Mouse (Mus musculus) Patski (cell line): ENCODE measurements at regions not wholly inside any gene's neighbourhood (a gene's known extent, or its start where the extent isn't known, plus 50 kb on each side); places are given as distances from the start of the nearest gene placed in this dataset.

ENCODE experiments used
- ATAC-seq: fragments of 100-300 bp; one replicate; pipeline ENCODE4 v1.8.0; 2021
- CTCF ChIA-PET: fragments of 350-600 bp; sonication (Branson Sonifier 250); formaldehyde crosslinking; loops from one replicate; lab custom pipeline; 2022; ENCODE audit warnings: inconsistent platforms; lab: Charles Lee
- POLR2A ChIA-PET: fragments of 350-600 bp; sonication (Branson Sonifier 250); formaldehyde crosslinking; loops from one replicate; lab custom pipeline; 2022; ENCODE audit warnings: antibody characterized with exemption, inconsistent platforms; lab: Charles Lee
- DNase-seq: peaks from one replicate; pipeline ENCODE4 v3.0.0-alpha.2; 2011; ENCODE audit warnings: low read depth, low spot score
- H3K27me3 ChIP-seq: fragments of 371-371 bp; one replicate; pipeline ENCODE4 v1.5.1; 2021
- CTCF ChIP-seq: fragments of 100-300 bp; IDR thresholded peaks from one replicate; pipeline ENCODE4 v1.5.1; 2021
- in situ Hi-C: fragments of 300-500 bp; cut with MboI; formaldehyde crosslinking; loops from 3 replicates; pipeline ENCODE4 v1.11.1; 2018; ENCODE audit warnings: low pct_unique_long_range_greater_than_20kb, mixed read lengths

DNA sequence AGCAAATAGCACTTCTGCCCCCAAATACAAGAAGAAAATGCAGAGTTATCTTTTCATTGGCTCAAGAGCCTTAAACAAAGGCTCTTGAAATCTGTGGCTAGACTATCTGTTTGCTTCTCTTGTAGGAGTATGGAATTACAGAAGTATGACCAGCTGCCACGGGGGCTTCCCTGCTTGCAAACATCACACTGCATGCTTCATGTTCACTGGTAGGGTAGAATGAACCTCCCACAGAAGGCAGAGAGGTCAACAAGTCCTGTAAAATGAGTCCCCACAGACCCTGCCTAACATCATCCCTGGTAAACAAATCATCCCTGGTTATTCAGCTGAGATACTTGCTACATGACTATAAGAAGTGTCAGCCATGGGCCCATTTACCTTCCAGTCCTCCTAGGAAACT, 178.9 kb downstream of the Usp46 start:
- ATAC-seq (no peak), DNase-seq (no peak)
- ChIA-PET CTCF (interaction anchor here (2.1 kb wide), 1 partner anchor 388 kb away, joined by 7 read pairs; no protein-coding TSS in a partner anchor), POLR2A (no interaction called here)
- H3K27me3 ChIP-seq, result no peaks in the 10 kb centered on the region
- TF ChIP-seq CTCF, result no peak
- in situ Hi-C loops, result no loop called here

DNA sequence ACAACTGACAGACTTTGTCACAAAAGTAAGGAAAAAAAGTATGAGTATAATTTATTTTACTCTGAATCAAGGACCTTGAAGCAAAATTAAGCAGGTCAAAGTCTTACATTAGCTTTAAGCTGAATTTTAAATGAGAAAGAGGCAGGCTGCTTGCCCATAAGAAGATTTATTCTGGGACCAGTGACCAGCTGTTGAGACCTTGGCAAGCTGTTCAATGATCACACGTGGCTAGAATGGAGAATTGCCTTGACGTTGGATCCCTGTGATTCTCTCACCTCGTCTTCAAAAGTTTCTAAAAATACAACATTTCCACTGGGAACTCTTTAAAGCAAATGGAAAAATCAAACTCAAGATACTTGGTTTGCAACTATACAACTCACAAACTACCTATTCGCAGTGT, 177.3 kb downstream of the Usp46 start:
- in situ Hi-C loops, result no loop called here
- TF ChIP-seq CTCF, result no peak
- no peaks in the 10 kb centered on the region for H3K27me3 ChIP-seq
- DNase-seq (no peak), ATAC-seq (no peak)
- POLR2A ChIA-PET, result no interaction called here
- CTCF ChIA-PET, result interaction anchor here (1.3 kb wide), 1 partner anchor 11 kb away, joined by 5 read pairs; no protein-coding TSS in a partner anchor

DNA sequence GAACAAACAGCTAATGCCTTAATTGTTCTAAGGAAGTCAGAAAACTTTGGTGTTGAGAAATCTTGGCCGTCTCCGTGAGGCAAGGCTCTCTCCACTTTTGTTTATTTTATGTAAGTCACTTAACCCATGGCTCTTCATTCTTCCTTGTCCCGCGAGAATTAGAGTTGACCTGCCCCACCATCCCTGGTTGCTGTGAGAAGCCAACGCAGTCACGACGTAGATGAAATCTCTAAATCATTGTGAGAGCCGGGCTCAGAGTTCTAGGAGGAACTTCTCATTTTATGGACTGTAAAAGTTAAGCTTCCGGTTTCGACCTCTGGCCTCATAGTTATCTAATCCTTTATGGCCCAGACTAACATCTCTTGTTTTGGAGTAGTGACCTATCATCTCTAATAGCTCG, 176.6 kb downstream of the Usp46 start:
- POLR2A ChIA-PET, result no interaction called here
- in situ Hi-C loops, result no loop called here
- no peak for TF ChIP-seq CTCF
- ATAC-seq (no peak), DNase-seq (no peak)
- H3K27me3 ChIP-seq, result no peaks in the 10 kb centered on the region
- CTCF ChIA-PET, result interaction anchor here (0.9 kb wide), 1 partner anchor 9 kb away, joined by 4 read pairs; no protein-coding TSS in a partner anchor

DNA sequence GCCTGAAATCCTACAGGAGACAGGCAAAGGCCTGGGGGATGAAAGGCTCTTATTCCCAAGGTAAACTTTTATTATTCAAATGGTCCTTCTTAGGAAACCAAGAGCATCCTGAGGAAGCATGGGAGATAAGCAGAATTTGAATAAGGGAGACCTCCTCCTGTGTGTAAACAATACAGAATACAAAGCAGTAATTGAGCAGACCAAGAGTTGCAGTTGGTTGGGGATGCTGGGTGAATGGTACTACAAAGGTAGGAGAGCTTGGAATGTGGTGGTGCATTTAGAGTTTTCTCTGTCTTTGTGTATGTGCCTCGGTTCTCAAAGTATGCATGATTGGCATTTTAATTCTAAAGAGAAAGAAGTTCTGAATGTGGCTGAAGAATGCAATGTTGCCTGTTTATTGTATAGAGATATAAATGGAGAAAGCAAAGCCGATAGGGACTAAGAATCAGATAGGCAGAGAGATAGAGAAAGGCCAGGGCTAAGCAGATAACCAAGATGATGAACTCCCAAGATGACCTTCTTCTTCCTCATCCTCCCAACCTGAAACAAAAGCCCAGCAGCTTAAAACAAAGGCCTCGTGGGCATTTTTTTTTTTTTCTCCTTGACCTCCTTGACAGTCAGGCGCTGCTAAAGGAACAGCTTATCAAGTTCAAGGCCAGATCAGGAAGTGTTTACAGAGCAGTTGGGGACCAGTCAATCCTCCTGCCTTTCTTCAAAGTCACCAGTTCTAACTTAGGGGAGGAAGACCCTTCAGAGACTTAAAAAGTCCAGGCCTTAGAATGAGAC, 175.6 kb downstream of the Usp46 start:
- in situ Hi-C loops, result no loop called here
- ChIA-PET POLR2A (no interaction called here), CTCF (interaction anchor here (0.9 kb wide), 1 partner anchor 8 kb away, joined by 4 read pairs; no protein-coding TSS in a partner anchor)
- TF ChIP-seq CTCF, result no peak
- H3K27me3 ChIP-seq, result no peaks in the 10 kb centered on the region
- ATAC-seq, result no peak
- DNase-seq, result no peak

DNA sequence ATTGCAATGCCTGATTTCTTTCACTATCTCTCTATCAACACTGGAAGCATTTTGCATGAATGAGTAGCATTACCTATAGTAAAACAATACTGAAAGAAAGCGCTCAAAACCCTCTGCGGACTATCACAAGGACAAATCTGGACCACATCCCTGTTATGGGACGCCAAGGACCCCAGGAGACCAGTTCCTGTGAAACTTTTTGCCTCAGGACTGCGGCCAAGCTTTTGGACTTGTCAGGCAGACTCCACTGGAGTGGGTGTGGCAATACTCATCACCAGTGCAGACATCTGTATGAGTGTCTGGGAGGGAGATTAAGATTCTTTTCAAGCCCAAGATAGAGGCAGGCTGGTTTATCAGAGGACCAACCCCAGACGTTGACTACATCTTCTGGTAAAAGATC, 173.0 kb downstream of the Usp46 start:
- in situ Hi-C loops, result no loop called here
- CTCF ChIA-PET, result no interaction called here

DNA sequence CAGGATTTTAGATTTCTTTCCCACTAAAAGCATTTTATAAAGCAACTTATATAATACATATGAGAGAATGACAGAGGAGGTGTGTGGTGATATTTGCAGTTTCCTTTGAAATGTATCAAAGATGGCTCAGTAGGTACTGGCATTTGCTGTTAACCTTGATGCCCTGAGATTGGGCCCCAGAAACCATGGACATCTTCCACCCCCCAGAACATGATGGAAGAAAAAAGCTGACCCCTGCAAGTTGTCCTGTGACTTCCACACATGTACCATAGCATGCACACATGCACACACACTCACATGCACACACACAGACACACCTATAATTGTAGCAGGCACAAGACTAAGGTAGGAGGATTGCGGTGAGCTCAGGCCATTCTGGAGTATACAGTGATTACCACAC, 171.4 kb downstream of the Usp46 start:
- H3K27me3 ChIP-seq, result no peaks in the 10 kb centered on the region
- ChIA-PET POLR2A (no interaction called here), CTCF (no interaction called here)
- ATAC-seq (no peak), DNase-seq (no peak)
- in situ Hi-C loops, result no loop called here
- no peak for TF ChIP-seq CTCF

More for the DNA sequence above, 173.0 kb downstream of the Usp46 start:
- POLR2A ChIA-PET, result no interaction called here
- ATAC-seq, result no peak
- TF ChIP-seq CTCF, result no peak
- DNase-seq, result no peak
- no peaks in the 10 kb centered on the region for H3K27me3 ChIP-seq

DNA sequence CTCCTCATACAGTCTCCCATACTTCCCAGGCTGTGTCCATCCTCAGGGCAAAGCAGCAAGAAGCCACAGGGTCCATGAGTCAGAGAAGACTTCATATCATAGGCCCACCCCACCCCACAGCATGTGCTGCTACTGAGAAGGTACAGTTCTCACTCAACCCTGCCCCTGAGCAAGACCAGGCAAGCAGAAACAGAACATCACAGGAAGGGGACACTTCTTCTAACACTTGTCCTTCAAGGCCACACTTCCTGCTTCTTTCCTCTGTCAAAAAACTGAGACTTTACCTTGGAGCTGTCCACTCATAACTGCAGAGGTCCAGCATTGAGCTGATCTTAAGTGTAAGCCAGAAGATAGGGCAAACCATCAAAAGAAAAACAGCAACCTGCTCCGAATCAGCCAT, 166.6 kb downstream of the Usp46 start:
- ATAC-seq, result no peak
- DNase-seq, result no peak
- no peak for TF ChIP-seq CTCF
- H3K27me3 ChIP-seq, result no peaks in the 10 kb centered on the region
- in situ Hi-C loops, result no loop called here
- ChIA-PET CTCF (interaction anchor here (1.0 to 2.6 kb wide), 2 partner anchors 16 to 19 kb away, joined by 4 to 8 read pairs; no protein-coding TSS in a partner anchor), POLR2A (interaction anchor here (0.7 kb wide), 1 partner anchor 110 kb away, joined by 5 read pairs; no protein-coding TSS in a partner anchor)

DNA sequence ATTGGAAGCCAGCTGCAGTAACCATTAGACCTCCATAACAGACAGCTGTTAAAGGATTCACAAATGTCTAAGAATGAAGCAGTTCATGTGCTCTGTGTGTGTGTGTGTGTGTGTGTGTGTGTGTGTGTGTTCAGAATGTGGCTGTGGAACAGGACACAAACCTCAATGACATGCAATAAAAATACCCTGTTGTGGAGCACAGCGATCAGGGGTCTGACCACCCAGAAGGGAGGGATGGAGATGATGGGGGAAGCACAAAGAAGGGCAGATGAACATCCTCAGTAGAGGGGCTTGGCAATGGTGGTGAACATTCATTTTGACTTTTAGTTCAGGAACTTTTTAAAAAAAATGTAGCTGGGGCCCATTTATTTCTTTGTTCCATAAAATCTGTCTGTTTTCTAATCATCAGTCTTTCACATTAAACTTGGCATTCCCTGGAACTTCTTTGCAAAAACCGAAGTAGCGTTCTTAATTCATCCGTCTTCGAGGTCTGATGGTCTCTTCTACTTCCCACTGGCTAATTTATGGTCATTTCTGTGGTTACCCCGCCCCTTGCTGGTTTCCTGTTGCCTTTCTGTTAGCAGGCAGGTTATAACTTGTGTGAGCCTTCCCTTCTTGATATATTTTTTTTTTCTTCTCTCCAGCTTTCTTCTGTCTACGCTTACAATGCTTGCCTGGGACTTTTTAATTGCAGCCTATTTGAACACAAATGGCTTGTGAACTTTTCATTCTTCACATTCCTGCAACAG, 165.6 kb downstream of the Usp46 start:
- CTCF ChIA-PET, result interaction anchor here (1.0 to 2.6 kb wide), 3 partner anchors 16 to 20 kb away, joined by 4 to 8 read pairs (median 4); no protein-coding TSS in a partner anchor
- in situ Hi-C loops, result no loop called here
- POLR2A ChIA-PET, result interaction anchor here (0.7 kb wide), 1 partner anchor 109 kb away, joined by 5 read pairs; no protein-coding TSS in a partner anchor
- no peaks in the 10 kb centered on the region for H3K27me3 ChIP-seq
- DNase-seq (no peak), ATAC-seq (peak; percentile 68)
- no peak for TF ChIP-seq CTCF

DNA sequence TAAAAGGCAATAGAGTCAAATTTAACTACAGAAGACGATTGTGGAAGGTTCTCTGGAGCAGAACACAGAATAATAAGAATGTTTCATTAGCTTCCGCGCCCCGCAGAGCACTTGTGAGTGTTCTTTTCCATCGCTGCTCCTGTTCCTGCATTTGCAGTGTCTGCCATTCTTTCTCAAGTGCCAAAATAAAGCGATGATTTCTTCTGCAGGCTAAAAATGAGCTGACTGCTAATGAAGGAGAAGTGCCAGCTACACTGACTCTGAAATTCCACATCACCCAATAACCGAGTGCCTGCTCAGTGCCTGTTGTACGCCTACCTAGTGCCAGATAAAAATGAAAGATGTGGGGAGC, 165.0 kb downstream of the Usp46 start:
- ChIA-PET CTCF (interaction anchor here (1.0 to 2.6 kb wide), 3 partner anchors 11 to 20 kb away, joined by 3 to 8 read pairs (median 4); no protein-coding TSS in a partner anchor), POLR2A (interaction anchor here (1.5 kb wide), 1 partner anchor 21 kb away, joined by 3 read pairs; no protein-coding TSS in a partner anchor)
- ATAC-seq (peak; percentile 70), DNase-seq (peak; percentile 46)
- TF ChIP-seq CTCF, result no peak
- no peaks in the 10 kb centered on the region for H3K27me3 ChIP-seq
- in situ Hi-C loops, result no loop called here

DNA sequence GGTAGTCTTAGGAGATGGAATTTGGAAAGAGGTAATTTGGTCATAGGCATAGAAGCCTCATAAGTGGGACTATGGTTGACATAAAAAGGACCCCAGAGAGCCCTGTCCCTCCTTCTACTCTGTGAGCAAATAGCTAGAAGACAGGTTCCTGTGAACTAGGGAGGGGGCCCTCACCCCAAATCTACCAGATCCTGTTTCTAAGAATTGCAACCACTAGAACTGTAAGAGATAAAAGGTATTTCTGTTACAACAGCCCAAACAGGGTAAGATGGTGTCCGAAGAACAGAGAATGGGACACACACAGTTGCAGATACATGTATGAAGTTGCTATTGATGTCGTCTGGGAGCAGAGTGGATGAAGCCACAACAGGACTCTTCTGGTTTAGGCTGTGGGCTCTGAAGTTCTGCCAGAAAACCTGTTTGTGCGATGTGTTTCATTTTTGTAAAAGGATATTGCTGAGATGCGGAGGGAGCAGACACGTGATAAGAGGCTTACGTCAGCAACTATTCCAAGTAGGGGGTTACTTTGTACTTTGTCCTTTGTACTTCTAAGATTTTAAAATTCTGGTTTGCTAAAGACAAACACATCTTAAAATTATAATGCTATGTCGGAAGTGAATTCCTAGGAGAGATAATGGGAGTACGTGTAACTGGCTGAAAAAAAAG, 164.0 kb downstream of the Usp46 start:
- DNase-seq, result no peak
- ATAC-seq, result no peak
- CTCF ChIA-PET, result interaction anchor here (1.1 to 2.6 kb wide), 2 partner anchors 10 to 21 kb away, joined by 3 to 8 read pairs; no protein-coding TSS in a partner anchor
- in situ Hi-C loops, result no loop called here
- POLR2A ChIA-PET, result interaction anchor here (1.5 kb wide), 1 partner anchor 22 kb away, joined by 3 read pairs; no protein-coding TSS in a partner anchor
- no peaks in the 10 kb centered on the region for H3K27me3 ChIP-seq
- TF ChIP-seq CTCF, result no peak
